Mouse (Mus musculus): ENCODE data around the gene Tespa1.
A peak's percentile ranks its signal among the peaks of the same experiment; 100 is the strongest.
"Not testable (repeated sequence)": the region's sequence is repeated elsewhere in the genome, so short reads cannot be mapped to it uniquely, and the experiment has no call there.

Gene Tespa1

GRCm38 (mm10) chr10:130322637-130323036 lies at the start of gene Tespa1:
TSS of gene Tespa1 (plus strand) at chr10:130322870.
- no peak for DNase-seq

GRCm38 (mm10) chr10:130275759-130276158 lies 46.9 kb upstream of the Tespa1 start:
- DNase-seq, result no peak

GRCm38 (mm10) chr10:130276496-130276895 lies 46.2 kb upstream of the Tespa1 start:
- no peak for DNase-seq

- DNase-seq, result no peak
Observed at GRCm38 (mm10) chr10:130280066-130280465, 42.6 kb upstream of the Tespa1 start, which contains the start of gene Neurod4. TSS of gene Neurod4 (minus strand) at chr10:130280240.

- DNase-seq, result no peak
Observed at GRCm38 (mm10) chr10:130281982-130282449, 40.7 kb upstream of the Tespa1 start.

GRCm38 (mm10) chr10:130287201-130287600 lies 35.5 kb upstream of the Tespa1 start:
- DNase-seq, result peak; percentile 31

GRCm38 (mm10) chr10:130288007-130288406 lies 34.7 kb upstream of the Tespa1 start:
- no peak for DNase-seq

- no peak for DNase-seq
Observed at GRCm38 (mm10) chr10:130293741-130294408, 28.8 kb upstream of the Tespa1 start.

GRCm38 (mm10) chr10:130298748-130299147 lies 23.9 kb upstream of the Tespa1 start:
- not testable (repeated sequence) for DNase-seq

- DNase-seq, result not testable (repeated sequence)
Observed at GRCm38 (mm10) chr10:130304138-130304537, 18.5 kb upstream of the Tespa1 start.

- DNase-seq, result no peak
Observed at GRCm38 (mm10) chr10:130311534-130312227, 11.0 kb upstream of the Tespa1 start.

- DNase-seq, result no peak
Observed at GRCm38 (mm10) chr10:130313531-130313930, 9.1 kb upstream of the Tespa1 start.

- peak; percentile 3 for DNase-seq
Observed at GRCm38 (mm10) chr10:130314110-130314829, 8.4 kb upstream of the Tespa1 start.

GRCm38 (mm10) chr10:130315846-130316245 lies 6.8 kb upstream of the Tespa1 start:
- DNase-seq, result no peak

- DNase-seq, result no peak
Observed at GRCm38 (mm10) chr10:130318720-130319119, 4.0 kb upstream of the Tespa1 start.

- no peak for DNase-seq
Observed at GRCm38 (mm10) chr10:130320715-130321114, 2.0 kb upstream of the Tespa1 start.

- no peak for DNase-seq
Observed at GRCm38 (mm10) chr10:130322062-130322461, 608 bp upstream of the Tespa1 start.

GRCm38 (mm10) chr10:130324243-130324642 lies 1.6 kb downstream of the Tespa1 start:
- DNase-seq, result no peak

- no peak for DNase-seq
Observed at GRCm38 (mm10) chr10:130330711-130331110, 8.0 kb downstream of the Tespa1 start.

GRCm38 (mm10) chr10:130336385-130336784 lies 13.7 kb downstream of the Tespa1 start:
- no peak for DNase-seq

- DNase-seq, result no peak
Observed at GRCm38 (mm10) chr10:130337581-130337980, 14.9 kb downstream of the Tespa1 start.

GRCm38 (mm10) chr10:130340050-130340449 lies 17.4 kb downstream of the Tespa1 start:
- not testable (repeated sequence) for DNase-seq

GRCm38 (mm10) chr10:130344056-130344455 lies 21.4 kb downstream of the Tespa1 start:
- no peak for DNase-seq
